Mouse (Mus musculus): ENCODE results near the gene Camk2d.

Camk2d gene

DNA sequence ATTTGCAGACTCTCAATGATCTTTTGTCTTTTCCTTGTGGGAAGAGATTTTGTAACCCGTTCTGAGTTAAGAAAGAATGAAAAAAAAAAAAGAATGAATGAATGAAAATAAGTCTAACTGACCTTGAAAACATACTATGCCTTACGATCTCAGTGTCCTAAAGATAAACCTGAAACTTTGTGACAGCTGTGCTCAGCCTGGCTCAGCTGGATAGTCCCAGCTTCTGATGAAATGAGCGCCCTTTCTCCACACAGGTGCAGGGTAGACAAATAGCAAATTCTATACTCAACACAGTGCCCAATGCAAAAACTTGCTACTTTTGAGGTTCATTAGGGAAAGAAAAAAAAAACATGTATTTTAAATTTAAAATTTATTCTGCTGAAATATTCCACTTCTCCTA, 213.8 kb downstream of the Camk2d start:
- CTCF ChIA-PET, result no interaction called here

DNA sequence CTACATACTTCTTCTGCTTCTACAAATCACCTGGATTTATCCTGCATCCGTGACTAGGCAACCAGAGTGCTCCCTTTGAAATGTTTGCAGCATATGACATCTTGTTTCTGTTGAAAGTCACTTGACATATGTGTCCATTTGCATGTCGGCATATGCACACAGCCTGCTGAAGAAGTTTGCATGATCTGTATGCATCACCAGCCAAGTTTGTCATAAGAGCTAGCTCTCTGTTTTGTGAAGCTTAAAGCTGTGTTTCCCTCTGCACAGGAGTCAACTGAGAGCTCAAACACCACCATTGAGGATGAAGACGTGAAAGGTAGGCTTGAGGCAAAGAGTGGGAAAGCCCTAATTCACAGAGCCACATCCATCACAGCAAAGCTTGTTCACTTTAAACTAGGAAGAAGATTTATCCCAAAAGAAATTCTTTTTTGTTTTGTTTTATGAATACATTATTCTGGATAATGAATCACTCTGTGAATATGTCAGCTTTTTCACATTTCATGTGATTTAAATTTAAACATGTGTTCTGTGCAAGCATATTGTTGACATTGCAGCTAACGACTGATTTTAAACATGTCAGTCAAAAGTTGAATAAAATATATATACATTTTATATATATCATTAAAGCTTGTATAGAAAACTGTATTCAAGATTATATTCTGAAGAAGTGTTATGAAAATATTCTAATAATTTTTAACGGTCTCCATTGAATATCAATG, 214.4 kb downstream of the Camk2d start:
- CTCF ChIA-PET, result interaction anchor here (0.6 kb wide), 1 partner anchor 9 kb away, joined by 3 read pairs; no protein-coding TSS in a partner anchor

DNA sequence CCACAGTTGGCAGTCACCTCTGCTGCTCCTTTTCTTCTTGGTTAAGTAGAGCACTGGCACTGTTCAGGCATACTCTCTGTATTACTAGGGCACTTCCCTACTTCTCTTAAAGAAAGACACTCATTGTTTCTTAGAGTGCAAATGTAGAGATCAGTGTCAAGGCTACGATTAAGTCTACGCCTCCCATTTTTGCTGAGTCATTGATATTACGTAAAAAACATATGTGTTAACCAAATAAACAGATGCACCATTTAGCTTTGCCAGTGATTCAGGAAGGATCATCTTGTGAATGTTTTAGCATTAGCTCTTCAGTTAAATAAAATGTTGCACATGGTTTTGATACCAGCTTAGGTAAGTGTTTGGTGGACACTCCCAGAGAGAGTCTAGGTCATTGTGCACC, 215.5 kb downstream of the Camk2d start:
- CTCF ChIA-PET, result no interaction called here

DNA sequence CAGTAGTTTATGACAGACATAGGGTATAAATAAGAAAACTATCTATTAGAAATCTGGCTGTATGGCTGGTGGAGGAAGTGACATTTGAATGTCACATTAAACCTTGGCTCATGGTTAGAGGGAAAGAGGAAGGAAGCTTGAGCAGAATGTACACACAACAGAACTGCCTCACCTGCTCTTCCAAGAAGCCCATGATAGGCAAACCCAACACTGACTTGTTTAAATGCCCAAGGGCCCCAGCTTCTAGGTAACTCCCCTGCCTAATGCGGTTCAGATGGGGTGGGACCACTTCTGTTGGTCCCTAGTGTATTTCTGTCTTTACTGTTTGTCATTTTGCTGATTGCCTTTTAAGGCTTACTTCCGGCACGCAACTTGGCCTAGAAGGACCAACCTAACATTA, 226.3 kb downstream of the Camk2d start:
- CTCF ChIA-PET, result no interaction called here

DNA sequence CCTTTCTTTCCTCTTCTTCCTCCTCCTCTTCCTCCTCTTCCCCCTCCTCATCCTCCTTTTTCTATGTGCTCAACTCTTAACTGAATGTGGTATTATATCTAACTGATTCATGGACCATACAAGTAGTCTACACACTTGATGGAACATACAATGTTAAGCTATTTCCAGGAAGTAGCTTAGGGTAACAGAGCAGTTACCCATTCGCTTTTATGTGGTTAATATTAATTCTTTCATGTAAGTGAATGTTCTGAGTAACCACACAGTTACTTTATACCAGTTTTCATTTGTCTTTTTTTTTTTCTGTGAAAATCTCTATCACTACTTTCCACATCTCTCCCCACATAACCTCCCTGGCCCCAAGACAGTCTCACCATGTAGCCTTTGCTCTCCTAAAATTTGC, 228.8 kb downstream of the Camk2d start:
- CTCF ChIA-PET, result interaction anchor here (0.6 to 0.7 kb wide), 5 partner anchors 19 to 175 kb away, joined by 3 to 5 read pairs (median 4); no protein-coding TSS in a partner anchor

DNA sequence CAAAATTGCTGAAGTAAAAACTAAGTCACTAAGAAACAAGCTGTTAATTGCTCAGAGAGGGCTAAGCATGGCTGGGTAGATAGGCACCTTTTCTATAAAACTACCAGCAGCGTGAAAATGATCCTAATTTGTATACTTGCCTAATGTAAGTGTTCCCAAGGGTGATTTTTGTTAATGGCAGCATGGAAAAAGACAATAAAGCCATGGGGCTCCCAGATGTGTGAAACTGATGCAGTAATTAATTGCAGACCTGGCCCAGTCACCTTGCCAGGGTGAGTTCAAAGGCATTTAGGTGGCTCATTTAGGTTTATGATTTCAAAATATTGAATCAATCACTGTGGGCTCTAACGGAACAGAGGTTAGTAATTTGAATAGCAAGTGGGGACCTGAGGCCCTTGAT, 230.1 kb downstream of the Camk2d start:
- CTCF ChIA-PET, result no interaction called here

DNA sequence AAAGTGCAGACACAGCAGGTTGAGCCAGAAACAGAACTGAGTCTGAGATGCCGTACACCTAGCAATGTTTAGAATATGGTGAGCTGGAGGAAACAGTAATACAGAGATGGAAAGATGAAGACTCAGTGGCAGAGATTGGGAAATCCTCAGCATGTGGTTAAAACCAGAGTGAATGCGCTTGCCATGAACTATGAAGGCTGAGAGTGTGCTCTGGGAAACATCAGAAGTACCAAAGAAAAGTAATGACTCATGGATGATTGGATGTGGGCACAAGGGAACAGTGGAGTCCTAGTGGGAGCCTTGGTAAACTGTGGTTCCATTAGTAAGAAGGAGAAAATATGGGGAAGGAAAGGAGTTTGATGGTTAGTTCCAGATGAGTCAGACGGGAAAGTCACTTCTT, 231.8 kb downstream of the Camk2d start:
- CTCF ChIA-PET, result no interaction called here

DNA sequence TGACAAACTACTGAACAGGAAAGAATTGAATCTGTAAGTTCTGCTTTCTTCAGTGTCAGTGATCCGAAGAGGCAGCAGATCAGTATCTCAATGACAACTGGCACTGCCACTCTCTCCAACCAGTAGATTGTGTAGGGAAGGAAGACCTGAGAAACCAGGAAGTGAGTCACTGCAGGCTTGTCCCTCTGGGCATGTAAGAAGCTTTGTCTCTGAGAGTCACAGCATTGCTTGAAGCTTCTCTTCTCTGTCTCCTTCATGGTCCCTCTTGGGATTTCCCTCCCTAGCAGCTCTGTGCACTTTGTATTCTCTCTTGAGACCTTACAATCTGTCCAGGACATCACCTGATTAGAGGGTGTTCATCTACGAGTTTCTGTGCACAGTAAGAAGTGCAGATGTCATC, 233.7 kb downstream of the Camk2d start:
- CTCF ChIA-PET, result interaction anchor here (1.2 kb wide), 1 partner anchor 16 kb away, joined by 4 read pairs; no protein-coding TSS in a partner anchor

DNA sequence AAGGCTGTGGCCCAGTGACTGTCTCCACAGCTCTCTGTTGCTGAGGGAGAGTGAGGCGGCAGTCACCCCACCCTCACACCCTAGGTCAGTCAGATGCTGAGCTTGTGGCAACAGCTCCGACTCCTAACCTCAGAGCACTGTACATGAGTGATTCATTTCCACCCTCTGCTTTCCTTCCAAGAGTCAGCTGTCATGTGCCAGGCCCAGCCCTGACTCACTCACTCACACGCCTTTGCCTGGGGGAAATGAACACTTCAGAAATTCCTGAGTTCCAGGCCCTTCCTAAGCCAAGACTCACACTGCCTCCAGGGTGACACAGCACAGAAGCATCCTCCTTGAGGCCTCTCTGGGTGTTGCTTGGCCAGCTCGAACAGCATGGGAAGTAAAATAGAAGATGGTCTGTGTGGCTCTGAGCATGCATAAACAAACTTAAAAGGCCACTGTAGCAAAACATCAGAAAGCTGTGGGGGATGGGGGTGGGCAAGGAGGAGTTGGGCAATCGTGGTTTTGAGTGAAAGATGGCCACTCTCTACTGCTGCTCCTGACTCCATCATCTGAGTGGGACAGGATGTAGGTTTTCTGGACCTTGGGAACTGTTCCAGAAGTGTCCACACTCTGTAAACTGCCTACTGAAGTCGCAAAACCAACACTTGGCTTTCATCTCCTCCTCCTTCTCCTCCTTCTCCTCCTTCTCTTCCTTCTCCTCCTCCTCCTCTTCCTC, 235.5 kb downstream of the Camk2d start:
- CTCF ChIA-PET, result no interaction called here

DNA sequence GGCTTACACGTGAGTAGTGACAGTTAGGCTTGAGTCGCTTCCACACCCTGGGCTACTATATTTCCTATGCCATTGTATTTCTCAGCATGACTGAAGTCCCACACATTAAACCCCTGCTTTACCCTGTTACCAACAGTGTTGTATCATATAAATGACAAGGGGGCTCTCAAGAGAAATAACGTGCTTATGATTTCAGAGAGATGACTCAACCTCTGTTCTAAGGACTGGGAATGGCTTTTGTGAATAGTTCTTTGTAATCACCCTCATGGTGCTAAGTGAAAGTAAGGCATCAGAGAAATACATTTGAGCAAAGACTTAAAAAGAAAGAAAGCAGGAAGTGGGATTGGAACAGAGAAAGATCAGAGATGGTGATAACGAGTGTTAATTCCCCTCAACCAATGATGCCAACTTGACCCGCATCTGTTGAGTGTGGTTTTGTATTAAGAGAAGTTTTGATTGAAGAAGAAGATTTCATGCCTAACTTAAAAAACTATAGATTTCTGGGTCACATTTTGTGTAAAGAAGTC, 238.6 kb downstream of the Camk2d start:
- CTCF ChIA-PET, result no interaction called here

DNA sequence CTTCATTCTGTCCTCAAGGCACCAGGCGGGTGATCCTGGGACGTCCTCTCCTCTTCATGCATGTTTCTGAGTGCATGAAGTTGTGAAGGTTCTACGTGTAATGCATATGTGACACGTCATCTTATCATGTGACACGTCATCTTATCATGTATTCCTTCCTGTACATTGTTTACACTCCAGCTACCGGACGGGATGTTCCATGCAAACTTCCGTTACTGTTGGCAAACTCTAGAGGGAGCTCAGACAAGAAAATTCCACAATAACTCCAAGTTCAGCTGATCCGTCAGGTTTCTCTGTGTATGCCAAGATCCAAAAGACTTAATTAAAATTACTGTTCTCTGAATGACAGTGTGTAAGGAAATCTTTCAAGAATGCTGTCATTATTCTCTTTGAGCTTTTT, 246.7 kb downstream of the Camk2d start:
- CTCF ChIA-PET, result no interaction called here

DNA sequence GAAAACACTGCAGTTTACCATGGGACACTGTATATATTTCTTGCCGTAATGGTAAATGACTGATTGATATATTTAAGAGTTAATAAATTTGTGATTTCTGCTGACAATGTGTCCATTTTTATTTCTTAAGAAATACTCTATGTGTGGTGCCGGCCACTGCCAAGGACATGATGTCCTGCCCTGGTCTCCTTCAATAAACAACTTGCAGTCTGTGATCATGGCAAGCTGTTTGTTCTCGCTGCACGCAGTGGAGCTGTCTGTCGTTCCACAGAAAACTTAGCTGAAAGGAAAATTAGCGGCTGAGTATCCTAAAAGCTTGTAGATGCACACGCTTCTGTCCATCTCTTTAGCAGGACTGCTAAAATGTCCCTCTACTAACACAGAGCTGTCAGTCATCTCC, 248.7 kb downstream of the Camk2d start:
- CTCF ChIA-PET, result no interaction called here

DNA sequence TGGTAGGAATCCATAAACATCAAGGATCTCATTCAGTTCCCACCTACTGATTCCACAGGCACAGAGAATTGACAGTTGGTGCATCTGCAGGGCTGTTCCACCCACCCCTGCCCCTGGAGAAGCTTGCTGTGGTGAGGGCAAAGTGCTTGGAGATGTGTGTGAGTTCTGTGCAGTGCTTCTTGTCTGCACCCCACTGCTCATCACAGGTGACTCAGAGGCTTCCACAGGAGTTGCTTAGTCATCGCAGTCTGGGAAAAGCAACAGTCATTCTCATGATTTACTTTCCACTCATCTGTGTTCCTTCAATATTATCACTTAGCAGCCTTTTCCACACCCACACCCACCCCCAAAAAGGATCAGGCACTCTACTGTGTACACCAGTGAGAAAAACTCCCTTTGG, 252.0 kb downstream of the Camk2d start:
- CTCF ChIA-PET, result no interaction called here

DNA sequence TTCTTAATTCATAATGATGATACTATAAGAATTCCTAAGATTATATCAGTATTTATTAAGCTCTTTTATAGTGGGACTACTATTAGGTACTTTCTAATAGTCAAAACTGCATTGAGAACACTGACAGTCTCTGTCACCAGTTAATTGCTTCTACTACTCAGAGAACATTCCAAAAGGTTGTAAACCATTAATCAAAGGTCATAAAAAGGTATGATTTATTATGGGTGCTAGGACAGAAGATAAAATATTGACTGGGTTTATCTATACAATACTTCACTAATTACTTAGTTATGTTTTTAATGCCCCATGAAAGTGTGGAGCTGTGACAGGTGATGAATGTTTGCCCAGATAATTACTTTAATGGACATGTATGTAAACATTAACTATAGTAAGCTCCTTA, 264.3 kb downstream of the Camk2d start:
- CTCF ChIA-PET, result interaction anchor here (0.7 kb wide), 1 partner anchor 27 kb away, joined by 3 read pairs; no protein-coding TSS in a partner anchor

DNA sequence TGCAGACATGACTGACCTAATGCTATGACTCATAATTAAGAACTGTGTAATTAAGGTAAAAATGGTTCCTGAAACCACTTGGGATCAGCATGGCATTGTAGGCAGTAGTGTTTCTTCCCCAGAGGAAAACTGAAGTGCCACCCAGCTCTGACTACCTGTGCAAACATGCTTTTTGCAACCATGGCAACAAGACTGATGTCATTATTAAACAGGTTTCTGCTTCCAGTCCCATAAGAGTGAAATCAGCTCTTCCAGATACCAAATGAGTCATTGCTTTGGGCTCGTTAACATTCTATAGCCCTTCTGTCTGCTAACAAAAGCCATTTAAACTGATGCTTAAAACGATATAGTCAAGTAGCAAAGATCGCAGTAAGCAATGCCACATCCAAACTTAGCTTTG, 273.5 kb downstream of the Camk2d start:
- CTCF ChIA-PET, result no interaction called here

DNA sequence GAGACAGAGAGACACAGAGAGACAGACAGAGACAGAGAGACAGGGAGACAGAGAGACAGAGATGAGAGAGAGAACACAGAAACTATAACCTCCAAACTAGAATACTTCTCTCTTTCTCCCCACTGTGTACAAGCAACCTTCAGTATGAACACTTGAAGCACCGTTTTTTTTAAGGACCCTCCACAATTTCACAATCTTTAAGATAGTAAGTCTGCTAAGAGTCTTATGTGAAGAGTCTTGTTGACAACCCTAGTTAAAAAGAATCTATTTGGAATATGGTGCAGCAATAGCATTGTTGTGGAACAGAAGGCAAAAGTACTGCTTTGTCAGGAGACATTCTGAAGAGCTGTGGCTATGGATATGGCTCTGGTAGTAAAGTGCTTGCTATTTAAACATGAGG, 274.6 kb downstream of the Camk2d start:
- CTCF ChIA-PET, result no interaction called here

DNA sequence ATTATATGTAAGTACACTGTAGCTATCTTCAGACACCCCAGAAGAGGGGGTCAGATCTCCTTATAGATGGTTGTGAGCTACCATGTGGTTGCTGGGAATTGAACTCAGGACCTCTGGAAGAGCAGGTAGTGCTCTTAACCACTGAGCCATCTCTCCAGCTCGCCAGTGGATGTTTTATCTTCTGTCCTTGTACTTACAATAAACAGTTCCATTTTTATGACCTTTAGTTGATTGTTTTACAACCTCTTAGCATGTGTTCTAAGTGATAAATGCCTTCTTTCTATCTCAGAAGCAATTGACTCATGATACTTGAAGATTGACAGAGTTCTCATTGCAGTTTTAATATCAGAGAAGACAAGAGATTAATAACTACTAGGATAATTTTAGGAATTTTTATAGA, 282.1 kb downstream of the Camk2d start:
- CTCF ChIA-PET, result no interaction called here

DNA sequence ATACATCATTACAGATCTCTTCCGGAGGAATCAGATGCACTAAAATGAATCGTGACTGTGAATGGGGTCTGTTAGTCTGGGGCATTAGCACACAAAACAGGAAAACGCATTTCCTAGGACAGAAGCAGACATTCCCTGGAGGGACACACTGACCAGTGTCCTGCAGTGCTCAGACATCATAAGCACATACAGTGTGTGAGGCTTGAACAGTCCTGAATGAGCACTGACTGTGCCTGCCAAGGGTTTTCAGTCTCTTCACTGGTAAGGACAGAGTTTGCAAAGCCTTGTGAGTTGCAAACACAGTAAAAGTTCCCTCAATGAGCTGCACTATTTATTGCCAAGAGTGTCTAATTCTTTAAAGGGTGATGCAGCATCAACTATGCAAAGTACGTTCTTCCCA, 290.0 kb downstream of the Camk2d start:
- CTCF ChIA-PET, result interaction anchor here (0.7 kb wide), 1 partner anchor 465 kb away, joined by 3 read pairs; no protein-coding TSS in a partner anchor

DNA sequence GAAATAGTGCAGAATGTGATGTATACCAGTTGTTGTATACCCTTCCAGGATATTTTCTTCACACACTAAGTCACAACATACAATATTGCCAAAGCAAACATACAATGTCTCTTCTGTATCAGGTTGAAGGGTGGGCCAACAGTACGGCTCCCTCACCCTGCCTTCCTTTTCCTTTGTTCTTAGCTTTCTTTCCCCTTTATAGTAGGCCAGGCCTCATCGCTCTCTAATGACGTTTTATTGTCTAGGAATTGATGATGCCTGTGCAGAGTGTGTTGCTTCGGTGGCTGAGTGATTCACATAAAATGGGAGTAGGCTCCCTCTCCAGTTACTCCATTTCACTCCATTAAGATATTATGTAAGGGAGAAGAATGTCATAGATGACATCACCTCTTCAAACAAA, 290.5 kb downstream of the Camk2d start:
- CTCF ChIA-PET, result interaction anchor here (0.7 kb wide), 1 partner anchor 466 kb away, joined by 3 read pairs; no protein-coding TSS in a partner anchor
